Mouse (Mus musculus) A20 (cell line): ENCODE measurements at regions not wholly inside any gene's neighbourhood (a gene's known extent, or its start where the extent isn't known, plus 50 kb on each side); places are given as distances from the start of the nearest gene placed in this dataset.
A peak's percentile ranks its signal among the peaks of the same experiment; 100 is the strongest.

Experiments used
- DNase-seq: peaks from one replicate; pipeline ENCODE4 v3.0.0-alpha.2; 2011; ENCODE audit warnings: low read depth, low spot score

DNA sequence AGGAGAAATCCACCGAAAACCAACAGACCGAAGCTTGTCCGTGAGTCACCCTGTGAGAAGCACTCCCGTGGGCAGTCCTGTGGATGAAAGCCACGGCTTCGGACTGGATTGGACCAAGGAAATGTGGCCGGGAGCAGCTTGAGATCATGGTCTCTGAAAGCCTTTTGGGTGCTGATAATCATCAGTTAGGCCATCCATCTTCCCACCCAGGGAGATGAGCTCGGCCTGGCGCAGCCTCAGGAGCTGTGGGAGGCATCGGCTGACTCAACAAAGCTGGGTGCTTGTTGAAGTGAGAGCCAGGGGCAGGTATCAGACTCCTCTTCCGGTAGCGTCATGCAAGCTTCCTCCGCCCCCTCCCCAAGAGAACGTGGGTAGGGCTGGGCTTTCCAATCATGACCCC lies 582.2 kb upstream of the Gm19410 start:
- no peak for DNase-seq

DNA sequence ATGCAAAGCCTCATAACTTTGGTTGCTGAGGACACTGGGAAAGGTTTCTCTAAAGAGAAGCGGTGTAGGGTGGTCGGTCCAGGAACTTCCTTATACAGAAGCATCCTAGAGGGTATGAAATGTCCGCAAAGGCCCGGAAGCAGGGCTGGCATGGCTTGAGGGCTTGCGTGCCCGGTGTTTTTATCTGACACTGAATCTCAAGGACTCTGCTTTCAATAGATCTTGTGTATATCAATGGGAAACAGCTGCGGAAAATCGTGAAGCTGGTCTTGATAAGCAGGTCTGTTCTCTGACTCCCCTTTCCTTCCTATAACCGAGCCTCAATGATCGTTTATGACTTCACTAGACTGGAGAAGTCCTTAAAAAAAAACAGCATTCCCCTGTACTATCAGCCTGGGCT lies 580.4 kb upstream of the Gm19410 start:
- no peak for DNase-seq

DNA sequence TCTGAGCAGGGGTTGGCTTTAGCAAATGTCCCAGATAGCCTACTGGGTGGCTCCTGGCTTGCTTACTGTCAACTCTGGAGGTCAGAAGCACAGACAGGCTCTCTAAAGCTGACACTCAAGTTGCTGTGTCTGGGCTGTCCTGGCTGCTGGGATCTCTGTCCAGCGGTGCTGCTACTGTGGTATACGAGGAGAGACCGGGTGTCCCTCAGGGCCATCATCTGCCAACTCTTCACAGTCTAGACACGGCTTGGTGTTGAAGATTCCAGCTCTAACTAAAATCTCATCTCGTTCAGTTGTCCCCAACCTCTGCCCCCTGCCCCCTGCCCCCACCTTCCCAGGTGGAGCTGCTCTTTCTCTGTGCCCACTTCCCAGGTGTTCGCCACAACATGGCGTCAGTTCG lies 577.1 kb upstream of the Gm19410 start:
- no peak for DNase-seq

DNA sequence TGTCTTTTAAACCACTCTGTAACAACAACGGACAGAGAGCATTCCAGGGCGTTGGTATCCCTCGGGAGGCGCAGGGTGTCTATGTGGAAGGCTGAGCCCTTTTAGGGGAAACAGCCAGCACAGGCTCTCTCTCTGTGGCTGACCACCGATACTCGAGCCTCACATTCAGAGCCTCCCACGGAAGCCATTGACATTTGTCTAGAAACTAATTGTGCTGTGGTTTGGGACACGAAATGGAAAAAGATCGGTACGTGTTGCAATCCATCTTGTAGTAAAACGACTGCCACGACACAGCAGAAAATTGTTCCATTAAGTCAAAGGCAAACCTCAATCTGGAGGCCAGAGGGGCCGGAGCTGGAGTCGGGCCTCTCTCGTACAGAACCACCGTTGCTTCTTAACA lies 575.9 kb upstream of the Gm19410 start:
- no peak for DNase-seq

GRCm38 (mm10) chr8:35192515-35192914 lies 573.1 kb upstream of the Gm19410 start:
- no peak for DNase-seq

GRCm38 (mm10) chr8:35193771-35194170 lies 571.8 kb upstream of the Gm19410 start:
- DNase-seq = no peak

- DNase-seq = peak; percentile 27
Measured at GRCm38 (mm10) chr8:35196189-35196588, 569.4 kb upstream of the Gm19410 start.

DNA sequence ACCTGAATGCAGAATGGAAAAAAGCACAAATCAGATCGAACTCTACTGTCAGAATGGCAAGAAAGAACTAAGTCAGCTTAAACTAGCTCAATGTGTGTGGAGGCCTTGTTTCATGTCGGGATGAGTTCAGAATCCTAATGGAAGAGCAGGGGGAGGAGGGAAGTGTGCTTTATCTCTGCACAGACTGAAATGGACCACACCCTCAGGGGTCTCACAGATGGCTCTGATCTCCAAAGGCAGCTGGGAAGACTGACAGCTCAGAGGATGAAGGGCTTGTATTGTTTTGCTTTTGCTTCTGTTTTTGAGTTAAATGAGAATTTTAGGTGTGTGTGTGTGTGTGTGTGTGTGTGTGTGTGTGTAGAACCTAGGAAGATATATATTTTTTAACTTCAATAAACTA lies 566.8 kb upstream of the Gm19410 start:
- DNase-seq = no peak

GRCm38 (mm10) chr8:35201416-35201815 lies 564.2 kb upstream of the Gm19410 start:
- DNase-seq = no peak

- no peak for DNase-seq
Measured at GRCm38 (mm10) chr8:35204971-35205370, 560.6 kb upstream of the Gm19410 start.

DNA sequence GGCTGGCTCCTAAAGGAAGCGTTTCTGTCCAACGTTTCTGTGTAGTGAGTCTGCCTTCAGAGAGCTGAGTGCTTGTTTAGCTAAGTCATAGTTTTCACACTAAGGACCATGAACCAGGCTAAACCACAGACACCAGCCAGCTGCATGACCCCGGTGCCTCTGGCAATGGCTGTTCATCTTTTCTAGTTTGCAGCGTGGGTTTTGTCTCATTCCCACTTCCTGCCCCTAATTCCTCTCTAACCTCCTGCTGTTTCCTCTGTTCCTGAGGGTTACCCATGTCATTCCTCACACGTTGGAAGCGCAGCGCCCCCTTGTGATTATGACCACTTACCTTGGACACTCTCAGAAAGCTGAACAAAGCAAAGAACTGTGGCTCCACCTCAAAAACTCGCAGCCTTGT lies 560.1 kb upstream of the Gm19410 start:
- DNase-seq = peak; percentile 41

DNA sequence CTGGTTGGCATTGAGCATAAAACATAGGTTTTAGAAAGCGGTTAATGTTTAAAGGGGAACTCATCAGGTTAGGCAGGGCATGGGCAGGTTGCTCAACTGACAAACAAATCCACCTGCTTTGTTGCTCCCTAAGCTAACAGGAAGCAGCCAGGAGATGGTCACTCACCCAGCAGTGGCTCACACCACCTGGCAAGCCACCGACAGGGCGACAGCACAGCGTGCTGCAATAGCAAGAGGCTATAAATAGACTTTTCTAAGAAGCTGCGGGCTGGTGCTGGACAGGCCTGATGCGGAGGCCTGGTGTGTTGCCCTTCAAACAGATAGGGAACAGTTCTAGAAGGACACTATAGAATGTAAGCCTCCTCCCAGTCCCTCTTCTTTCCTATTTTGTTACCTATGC lies 559.3 kb upstream of the Gm19410 start:
- DNase-seq = peak; percentile 26

GRCm38 (mm10) chr8:35208357-35208756 lies 557.2 kb upstream of the Gm19410 start:
- peak; percentile 24 for DNase-seq

DNA sequence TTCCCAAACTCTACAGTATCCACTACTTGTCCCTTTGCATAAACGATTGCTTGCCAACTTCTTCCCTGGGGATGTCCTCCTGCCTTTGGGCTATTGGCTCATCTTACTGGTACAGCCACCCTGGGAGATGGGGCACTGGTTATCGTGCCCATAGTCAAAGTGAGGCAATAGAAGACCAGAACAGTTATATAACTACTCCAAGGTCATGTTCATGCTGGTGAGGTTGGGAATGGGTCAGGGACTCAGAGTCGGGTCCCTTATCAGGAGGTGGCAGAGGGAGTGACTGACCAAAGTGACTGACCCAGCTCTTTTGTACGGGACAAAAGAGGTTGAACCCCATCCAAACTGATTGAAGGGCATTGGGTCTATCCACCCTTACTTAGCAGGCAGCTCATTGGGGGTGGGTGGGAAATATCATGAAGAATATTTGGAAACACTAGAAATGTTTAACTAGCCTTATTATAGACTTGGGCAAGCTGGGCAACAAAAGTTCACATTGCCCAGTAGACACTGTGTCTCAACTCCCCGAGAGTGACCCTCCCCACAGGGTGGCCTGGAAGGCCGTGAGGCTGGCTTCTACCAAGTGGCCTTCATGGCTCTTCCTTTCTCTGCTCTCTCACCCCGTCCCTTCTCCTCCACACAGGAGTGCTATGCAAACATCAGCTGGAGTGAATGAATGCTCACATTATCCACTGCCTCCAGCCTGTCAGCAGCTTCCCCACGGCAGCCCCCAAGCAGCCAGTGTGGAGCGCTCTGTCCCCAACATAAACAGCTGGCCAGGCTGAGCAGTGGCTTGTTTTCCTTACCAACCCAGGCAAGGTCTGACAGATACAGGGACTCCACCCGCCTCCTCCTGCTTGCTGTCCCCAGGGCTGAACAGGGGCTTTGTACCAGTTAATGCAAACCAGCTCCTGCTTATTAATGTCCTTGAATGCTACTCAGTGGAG lies 553.8 kb upstream of the Gm19410 start:
- no peak for DNase-seq

- DNase-seq = no peak
Measured at GRCm38 (mm10) chr8:35213515-35213914, 552.1 kb upstream of the Gm19410 start.

DNA sequence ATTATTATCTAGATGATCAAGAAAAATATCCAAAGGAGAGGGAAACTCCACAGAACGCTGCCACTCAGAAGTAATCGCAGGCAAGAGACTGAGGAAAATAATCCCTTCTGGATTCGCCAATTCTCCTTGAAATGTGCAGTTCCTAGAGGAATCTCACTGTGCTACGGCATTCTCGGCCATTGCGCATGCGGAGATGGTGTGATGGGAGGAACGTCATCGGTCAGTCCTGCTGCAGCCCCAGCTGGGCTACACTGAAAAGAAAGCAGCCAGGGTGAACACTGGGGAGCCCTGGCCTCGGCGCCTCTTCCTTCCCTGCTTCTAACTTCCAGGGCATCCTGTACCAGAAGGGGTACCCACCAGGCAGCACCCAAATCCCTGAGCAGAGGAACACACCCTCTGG lies 548.0 kb upstream of the Gm19410 start:
- no peak for DNase-seq

- no peak for DNase-seq
Measured at GRCm38 (mm10) chr8:35218327-35218726, 547.3 kb upstream of the Gm19410 start.

GRCm38 (mm10) chr8:35224053-35224924 lies 541.3 kb upstream of the Gm19410 start:
- no peak for DNase-seq

- DNase-seq = no peak
Measured at GRCm38 (mm10) chr8:35224925-35225244, 540.7 kb upstream of the Gm19410 start.

- no peak for DNase-seq
Measured at GRCm38 (mm10) chr8:35227079-35227478, 538.5 kb upstream of the Gm19410 start.

DNA sequence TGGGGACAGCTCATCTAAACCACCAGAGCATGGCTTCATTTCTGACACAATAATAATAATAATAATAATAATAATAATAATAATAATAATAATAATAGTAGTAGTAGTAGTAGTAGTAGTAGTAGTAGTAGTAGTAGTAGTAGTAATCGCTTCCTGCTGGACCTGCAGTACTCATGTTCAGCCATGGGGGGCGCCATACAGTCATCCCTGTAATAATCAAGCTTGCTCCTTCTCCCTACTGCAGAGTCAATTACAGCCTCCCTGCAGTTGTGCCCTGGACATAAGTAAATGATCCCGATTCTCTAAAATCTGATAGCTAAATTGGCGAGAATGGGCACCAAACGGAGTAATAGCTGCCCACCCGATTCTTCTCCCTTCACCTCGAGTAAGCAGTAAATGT lies 537.1 kb upstream of the Gm19410 start:
- peak; percentile 27 for DNase-seq

DNA sequence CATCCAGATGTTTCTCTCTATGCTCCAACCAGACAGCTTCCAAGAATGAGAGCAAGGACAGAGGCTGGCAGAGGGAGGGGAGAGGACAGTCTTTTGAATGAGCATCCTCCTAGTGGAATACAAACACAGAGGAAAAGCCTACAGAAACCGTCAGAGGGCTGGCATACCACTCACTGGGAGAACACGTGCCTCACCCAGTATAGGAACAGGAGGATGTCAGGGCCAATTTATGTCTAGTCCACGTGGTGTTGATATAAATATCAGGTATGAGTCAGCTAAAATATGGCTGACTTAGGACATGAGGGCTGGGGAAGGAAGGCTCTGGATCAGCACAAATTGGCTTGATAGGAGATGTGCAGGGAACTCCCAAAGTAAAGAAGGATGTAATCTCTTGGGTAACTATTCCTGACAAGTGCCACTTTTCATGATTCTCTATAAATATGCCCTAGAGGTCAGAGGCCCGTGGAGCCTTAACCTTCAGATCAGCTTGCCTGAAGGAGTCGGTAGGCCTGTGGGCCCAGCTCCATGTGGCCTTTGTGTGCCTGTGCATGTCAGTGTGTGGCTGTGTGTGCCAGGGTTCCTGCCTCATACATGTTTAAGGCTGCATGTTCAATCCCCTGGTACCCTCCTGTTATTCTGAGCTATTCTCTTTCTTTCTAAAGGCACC lies 531.9 kb upstream of the Gm19410 start:
- DNase-seq = no peak
